Mouse (Mus musculus) liver, embryonic 14.5 days (tissue): Measurements from ENCODE around the gene Fgd4. TPM values are rescaled to one million over a fixed set of nuclear protein-coding genes. Genes with fewer than 3 reads are reported as not detected.

Source experiments
- ATAC-seq: fragments of 200-750 bp; cut with Nextera tagmentation; 2 replicates; pipeline ENCODE4 v1.8.0; 2017; ENCODE audit warnings: moderate number of reproducible peaks, mild to moderate bottlenecking, moderate library complexity; ENCODE audit not compliant: insufficient read depth
- DNase-seq, 3 experiments: peaks; one replicate each; pipeline ENCODE4 v3.0.0-alpha.2; 2012 to 2013; ENCODE audit warnings: low read depth in 3 of 3, low spot score in 3 of 3
- H3K27ac ChIP-seq: fragments of 300-500 bp; sonication (generic); 2 replicates; pipeline ENCODE4 v1.5.1; 2014; ENCODE audit warnings: moderate library complexity, mild to moderate bottlenecking, control low read depth, inconsistent platforms
- H3K27me3 ChIP-seq: fragments of 300-500 bp; sonication (generic); 2 replicates; pipeline ENCODE4 v1.6.1; 2014; ENCODE audit warnings: mild to moderate bottlenecking, low read length, moderate library complexity; ENCODE audit not compliant: control insufficient read depth, insufficient read depth
- H3K36me3 ChIP-seq: fragments of 300-500 bp; sonication (generic); replicated peaks from 2 replicates; pipeline ENCODE4 v1.6.1; 2014; ENCODE audit warnings: low read depth; ENCODE audit not compliant: control insufficient read depth, insufficient read depth
- H3K4me1 ChIP-seq, 2 experiments: fragments of 200-500 bp in 1 of 2; fragments of 300-500 bp in 1 of 2; sonication (generic) in 1 of 2; replicated peaks; 2 replicates each; pipeline ENCODE4 v1.6.1; 2012 to 2014; ENCODE audit warnings: antibody characterized with exemption in 1 of 2, inconsistent platforms in 1 of 2, low read length in 1 of 2; ENCODE audit not compliant: control insufficient read depth in 2 of 2, insufficient read depth in 2 of 2
- H3K4me2 ChIP-seq: fragments of 300-500 bp; sonication (generic); 2 replicates; pipeline ENCODE4 v1.6.1; 2014; ENCODE audit warnings: low read depth, mild to moderate bottlenecking, control low read depth, moderate library complexity
- H3K4me3 ChIP-seq, 2 experiments: fragments of 200-500 bp in 1 of 2; fragments of 300-500 bp in 1 of 2; sonication (generic) in 1 of 2; 2 replicates each; pipeline ENCODE4 v1.5.1; 2012 to 2014; ENCODE audit warnings: low read depth in 2 of 2, low read length in 2 of 2, mild to moderate bottlenecking in 2 of 2, control low read depth in 1 of 2, inconsistent platforms in 1 of 2, moderate library complexity in 1 of 2; ENCODE audit not compliant: insufficient read depth in 1 of 2
- H3K9ac ChIP-seq: fragments of 300-500 bp; sonication (generic); replicated peaks from 2 replicates; pipeline ENCODE4 v1.6.1; 2014; ENCODE audit warnings: mild to moderate bottlenecking, control low read depth, moderate library complexity
- H3K9me3 ChIP-seq: fragments of 300-500 bp; sonication (generic); 2 replicates; pipeline ENCODE4 v1.6.1; 2016; ENCODE audit warnings: low read length, mixed read lengths; ENCODE audit not compliant: control insufficient read depth
- CTCF ChIP-seq: IDR thresholded peaks from 2 replicates; pipeline ENCODE4 v1.5.1; 2016; ENCODE audit warnings: antibody characterized with exemption, low read depth, control low read depth
- EP300 ChIP-seq: IDR thresholded peaks from 2 replicates; pipeline ENCODE4 v1.6.1; 2016; ENCODE audit warnings: antibody characterized with exemption, low read depth
- WGBS: fragments of 180-500 bp; shearing (Covaris S2); extraction: QIAGEN DNeasy Blood & Tissue Kit; methylation state at CpG from one replicate; pipeline ENCODE4 v1.1.7; 2014; ENCODE audit not compliant: insufficient replicate concordance; 5-methylcytosine and 5-hydroxymethylcytosine counted together
- polyA plus RNA-seq, 2 experiments: library from polyadenylated mRNA; depleted of rRNA in 1 of 2; stranded (reverse) in 1 of 2; unstranded in 1 of 2; fragments of >200 nt; fragmentation: Nextera tagmentation in 1 of 2; extraction: Ambion mirVana in 1 of 2; gene quantifications; 2 replicates each; pipeline versions ENCODE4 v1.2.1 to v1.2.3; 2012 to 2014

Gene Fgd4
- polyA plus RNA-seq (2012; rRNA removed) (0.51 and 0.75 TPM in 2 replicates), polyA plus RNA-seq (2014; fragmentation: Nextera tagmentation; extraction: Ambion mirVana) (1.4 and 1.7 TPM in 2 replicates)

- WGBS, result 34% methylated on average over 5 of the region's 5 CpGs
- no peak for DNase-seq
- ATAC-seq, result no peak
Observed at GRCm38 (mm10) chr16:16600461-16600860, at the start of gene Fgd4. Fgd4 (minus strand) TSS chr16:16600549.

GRCm38 (mm10) chr16:16645148-16645547 lies 44.8 kb upstream of the Fgd4 start:
- Histone ChIP-seq H3K4me1 (no peaks in the 10 kb centered on the region), H3K27me3 (no peaks in the 10 kb centered on the region), H3K4me2 (no peak overlapping the region), H3K9me3 (no peaks in the 10 kb centered on the region), H3K4me3 (no peak overlapping the region), H3K9ac (no peak overlapping the region), H3K36me3 (no peaks in the 10 kb centered on the region), H3K27ac (no peak overlapping the region)
- TF ChIP-seq EP300, result no peak
- no peak for TF ChIP-seq CTCF
- DNase-seq (no peak), ATAC-seq (no peak)
- WGBS, result 20% methylated on average over 1 of the region's 1 CpGs

More at GRCm38 (mm10) chr16:16600461-16600860, at the start of gene Fgd4:
- Histone ChIP-seq H3K9ac (peak within 1 kb of the TSS; percentile 4; the same call in 1 of the 2 replicates), H3K36me3 (no peaks in the 10 kb centered on the region), H3K27me3 (peaks cover 19% of the 10 kb centered on the region), H3K27ac (no peak within 1 kb of the TSS), H3K4me1 (0 out of 4 replicates have a peak, but pooled peaks cover 0 to 2% of the 10 kb centered on the region in 2 experiments), H3K4me2 (peak within 1 kb of the TSS; percentile 45), H3K9me3 (no peaks in the 10 kb centered on the region), H3K4me3 (peak within 1 kb of the TSS; percentile 51 to 54)
- no peak for TF ChIP-seq CTCF
- no peak for TF ChIP-seq EP300

- TF ChIP-seq EP300 (no peak), CTCF (no peak)
- Histone ChIP-seq H3K9ac (no peak overlapping the region), H3K4me3 (no peak overlapping the region), H3K4me1 (no peaks in the 10 kb centered on the region), H3K36me3 (no peaks in the 10 kb centered on the region), H3K9me3 (no peaks in the 10 kb centered on the region), H3K27me3 (no peaks in the 10 kb centered on the region), H3K27ac (no peak overlapping the region), H3K4me2 (no peak overlapping the region)
- DNase-seq (no peak), ATAC-seq (no peak)
Observed at GRCm38 (mm10) chr16:16633730-16634129, 33.4 kb upstream of the Fgd4 start.

DNA sequence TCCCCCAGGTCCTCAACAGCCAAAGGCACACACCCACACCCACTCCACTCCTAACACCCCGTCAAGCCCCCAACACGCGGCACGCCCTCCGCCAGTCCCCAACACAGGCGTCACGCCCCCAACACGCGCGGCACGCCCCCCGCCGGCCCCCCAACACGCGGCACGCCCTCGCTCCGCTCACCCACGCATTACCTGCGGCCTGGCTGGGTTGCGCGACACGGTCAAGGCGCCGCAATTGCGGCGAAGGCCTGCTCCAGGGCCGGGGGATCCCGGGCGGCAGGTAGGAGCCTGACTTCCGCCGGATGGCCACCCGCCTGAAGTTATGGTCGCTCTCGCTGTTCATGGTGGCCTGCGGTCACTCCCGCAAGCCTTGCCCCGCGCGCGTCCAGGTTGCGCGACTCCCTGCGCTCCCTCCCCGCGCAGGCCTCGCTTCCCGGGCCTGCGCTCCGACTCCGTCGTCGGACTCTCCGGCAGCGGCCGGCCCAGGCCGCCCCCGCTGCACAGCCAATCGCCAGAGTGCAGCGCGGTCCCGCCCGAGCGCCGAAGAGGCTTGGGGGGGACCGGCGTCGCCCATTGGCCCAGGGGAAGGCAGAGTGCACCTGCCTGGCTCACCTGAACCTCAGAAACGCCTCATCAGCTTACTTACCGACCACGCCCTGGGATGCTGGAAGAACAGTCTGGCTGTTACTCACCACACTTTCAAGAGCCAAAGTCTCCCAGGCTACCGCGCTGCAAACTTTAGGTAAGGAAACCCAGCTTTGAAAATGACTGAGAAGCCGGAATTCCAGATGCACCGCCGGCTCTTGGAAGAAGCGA lies 555 bp downstream of the Fgd4 start:
- no peak for TF ChIP-seq CTCF
- TF ChIP-seq EP300, result no peak
- ATAC-seq (peak; percentile 61; the same call in 1 of the 2 replicates), DNase-seq (no peak)

DNA sequence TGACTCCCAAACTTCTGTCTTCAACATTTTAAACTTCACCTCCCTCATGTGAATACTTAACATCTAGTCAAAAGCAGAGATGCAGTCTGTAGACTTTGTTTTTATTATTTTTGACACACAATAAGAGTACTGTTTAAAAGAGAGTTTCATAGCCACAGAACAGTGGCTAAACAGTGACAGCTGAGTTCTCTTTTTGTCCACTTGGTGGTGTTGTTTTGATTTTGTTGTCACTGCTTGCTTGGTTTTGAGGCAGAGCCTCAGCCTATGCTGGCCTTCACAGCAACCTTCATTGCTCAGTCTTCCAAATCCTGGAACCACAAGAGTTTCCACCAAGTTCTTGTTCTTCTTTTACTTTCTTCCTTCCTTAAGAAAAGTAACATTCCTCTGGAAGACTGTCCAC lies 3.8 kb downstream of the Fgd4 start:
- no peak for ATAC-seq
- no peaks in the 10 kb centered on the region for H3K9me3 ChIP-seq

More for the DNA sequence above, 555 bp downstream of the Fgd4 start:
- Histone ChIP-seq H3K4me1 (0 out of 4 replicates have a peak, but pooled peaks cover 0 to 2% of the 10 kb centered on the region in 2 experiments), H3K4me2 (peak overlapping the region; percentile 45), H3K4me3 (peak overlapping the region; percentile 51 to 54), H3K9me3 (no peaks in the 10 kb centered on the region), H3K27me3 (peaks cover 19% of the 10 kb centered on the region), H3K9ac (peak overlapping the region; percentile 4; the same call in 1 of the 2 replicates), H3K27ac (no peak overlapping the region), H3K36me3 (no peaks in the 10 kb centered on the region)
- WGBS, result under 1% methylated on average over 68 of the region's 77 CpGs

More for the DNA sequence above, 3.8 kb downstream of the Fgd4 start:
- Histone ChIP-seq H3K4me1 (0 out of 4 replicates have a peak, but pooled peaks cover 0 to 2% of the 10 kb centered on the region in 2 experiments), H3K4me3 (no peak overlapping the region), H3K4me2 (no peak overlapping the region), H3K36me3 (no peaks in the 10 kb centered on the region), H3K9ac (no peak overlapping the region), H3K27ac (no peak overlapping the region), H3K27me3 (peaks cover 19% of the 10 kb centered on the region)
- DNase-seq, result no peak
- no peak for TF ChIP-seq EP300
- TF ChIP-seq CTCF, result peak; percentile 13; the same call in 1 of the 2 replicates
